Mouse (Mus musculus): ENCODE measurements around the gene Srarp.

DNA sequence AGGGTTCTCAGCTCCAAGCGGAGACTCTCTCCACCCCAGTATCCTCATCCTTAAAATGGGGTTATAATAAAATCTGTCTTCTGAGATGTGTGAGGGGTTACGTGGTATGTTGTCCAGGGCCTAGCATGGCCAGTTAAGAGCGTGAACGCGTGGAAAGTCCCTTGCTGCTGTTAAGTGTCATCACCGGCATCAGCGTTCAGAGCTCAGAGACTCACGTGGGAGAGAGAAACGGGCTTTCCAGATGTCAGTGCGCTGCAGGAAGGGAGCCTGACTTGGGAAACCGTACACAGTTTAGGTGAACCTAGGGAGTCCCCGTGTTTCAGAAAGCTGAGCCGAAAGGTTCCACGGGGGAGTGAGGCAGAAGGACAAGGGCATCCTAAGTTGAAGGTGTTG, 9.4 kb upstream of the Srarp start:
- TF ChIP-seq CTCF (IDR thresholded peaks at IDR 0.05; ENCODE audit: borderline replicate concordance, extremely low read depth, insufficient read depth, insufficient read length): no peak
- TF ChIP-seq POLR2A (IDR thresholded peaks at IDR 0.05; ENCODE audit: borderline replicate concordance, extremely low read depth, insufficient read depth, insufficient read length, poor library complexity, severe bottlenecking): no peak
